Comparison of ENCODE assay signal across 17 mouse cellular contexts in the genomic region with DNA sequence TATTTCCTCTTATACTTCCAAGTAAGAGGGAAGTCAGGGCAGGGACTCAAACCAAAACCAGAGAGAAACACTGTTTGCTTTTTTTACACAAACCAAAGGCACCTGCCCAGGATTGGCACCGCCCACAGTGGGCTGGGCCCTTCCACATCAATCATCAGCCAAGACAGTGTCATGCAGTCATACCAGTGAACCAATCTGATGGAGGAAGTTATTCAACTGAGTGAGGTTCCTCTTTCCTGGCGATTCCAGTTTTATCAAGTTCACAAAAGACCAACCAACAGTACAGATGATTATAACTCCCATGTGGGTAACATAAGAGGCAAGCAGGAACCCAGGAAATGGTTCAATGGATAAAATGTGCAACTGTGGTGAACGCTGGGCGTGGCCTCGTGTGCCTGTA.
DNase-seq lines count a peak whose midpoint lies in the region; ATAC-seq lines count a peak whose summit lies in the region.
"Had no signal": no experiment of that assay in that cellular context is flagged by ENCODE, and none has a peak within 500 bp of the region (broad histone marks: within the 10 kb centered on the region; RNA-seq: fewer than 3 reads in every experiment).

No protein-coding gene starts in this region.

- no peak overlapping the region for H3K9ac ChIP-seq in kidney, embryonic 15.5 days
- H3K9ac ChIP-seq: embryonic facial prominence, embryonic 12.5 days; heart, embryonic 12.5 days; limb, embryonic 12.5 days; midbrain, embryonic 13.5 days had no signal

- no peaks in the 10 kb centered on the region for H3K27me3 ChIP-seq in kidney, embryonic 15.5 days
- H3K27me3 ChIP-seq: embryonic facial prominence, embryonic 12.5 days; heart, embryonic 12.5 days; limb, embryonic 12.5 days; midbrain, embryonic 13.5 days had no signal

- ATAC-seq in kidney, embryonic 15.5 days (replicated peaks; ENCODE audit: low FRiP score) = peak; percentile 41; the same call in 1 of the 2 replicates
- peak; percentile 84 for ATAC-seq in megakaryocyte progenitor cell, adult 5-6 weeks (replicated peaks; ENCODE audit: poor library complexity)
- ATAC-seq in erythroid progenitor cell, adult 5-6 weeks (replicated peaks; ENCODE audit: low FRiP score, poor library complexity, severe bottlenecking) = no peak
- ATAC-seq in cerebellum, adult (ENCODE audit: insufficient number of reproducible peaks, low FRiP score, low TSS enrichment) = no peak
- ATAC-seq: forebrain, embryonic 16.5 days; hindbrain, embryonic 16.5 days; midbrain, embryonic 13.5 days had no signal

- no peak overlapping the region for H3K4me3 ChIP-seq in kidney, embryonic 15.5 days (replicated peaks)
- H3K4me3 ChIP-seq: embryonic facial prominence, embryonic 12.5 days; heart, embryonic 12.5 days; limb, embryonic 12.5 days; midbrain, embryonic 13.5 days had no signal

- H3K27ac ChIP-seq in kidney, embryonic 15.5 days = no peak overlapping the region
- H3K27ac ChIP-seq: embryonic facial prominence, embryonic 12.5 days; limb, embryonic 12.5 days; midbrain, embryonic 13.5 days had no signal

- DNase-seq in kidney, postnatal 10 days = no peak
- peak; percentile 36 for DNase-seq in 416B (ENCODE audit: low read depth)
- peak; percentile 27 for DNase-seq in R1 (ENCODE audit: low read depth, low spot score)
- no peak for DNase-seq in adrenal gland, postnatal 10 days
- DNase-seq: adrenal gland, adult 8-10 months; cerebellum, adult 11-12 months had no signal

- 84% methylated on average over 5 of the region's 5 CpGs for WGBS in kidney, embryonic 15.5 days

- H3K4me2 ChIP-seq in kidney, embryonic 15.5 days = no peak overlapping the region
- H3K4me2 ChIP-seq: embryonic facial prominence, embryonic 12.5 days; heart, embryonic 12.5 days; limb, embryonic 12.5 days; midbrain, embryonic 13.5 days had no signal

- no peaks in the 10 kb centered on the region for H3K36me3 ChIP-seq in kidney, embryonic 15.5 days
- H3K36me3 ChIP-seq: embryonic facial prominence, embryonic 12.5 days; G1E; heart, embryonic 12.5 days; limb, embryonic 12.5 days; midbrain, embryonic 13.5 days had no signal

- H3K9me3 ChIP-seq in kidney, embryonic 15.5 days (replicated peaks) = no peaks in the 10 kb centered on the region
- H3K9me3 ChIP-seq: embryonic facial prominence, embryonic 12.5 days; G1E; heart, embryonic 12.5 days; limb, embryonic 12.5 days; midbrain, embryonic 13.5 days had no signal

- H3K4me1 ChIP-seq in kidney, embryonic 15.5 days = 0 out of 2 replicates have a peak, but pooled peaks cover 6% of the 10 kb centered on the region
- H3K4me1 ChIP-seq: embryonic facial prominence, embryonic 12.5 days; limb, embryonic 12.5 days; midbrain, embryonic 13.5 days had no signal

Comparison
In these comparisons a context has a peak if more than half of its experiments do, and no peak if none do; other contexts are left out.
1. ATAC-seq: peak in kidney, embryonic 15.5 days (single experiment) and megakaryocyte progenitor cell, adult 5-6 weeks (single experiment); none in erythroid progenitor cell, adult 5-6 weeks (single experiment) and cerebellum, adult (single experiment).
2. DNase-seq: peak in 416B (single experiment) and R1 (single experiment); none in kidney, postnatal 10 days (single experiment) and adrenal gland, postnatal 10 days (single experiment).